Mouse (Mus musculus) limb, embryonic 13.5 days (tissue): ENCODE results near the gene Cd27. TPM values are rescaled to one million over a fixed set of nuclear protein-coding genes. Genes with fewer than 3 reads are reported as not detected.
A peak's percentile ranks its signal among the peaks of the same experiment; 100 is the strongest.

ENCODE experiments used
- ATAC-seq: fragments of 200-750 bp; cut with Nextera tagmentation; 2 replicates; pipeline ENCODE4 v1.8.0; 2017; ENCODE audit warnings: low read depth, moderate number of reproducible peaks, moderate TSS enrichment; ENCODE audit not compliant: low FRiP score
- H3K27ac ChIP-seq: fragments of 300-500 bp; sonication (generic); 2 replicates; pipeline ENCODE4 v1.5.1; 2015; ENCODE audit warnings: inconsistent platforms, mild to moderate bottlenecking, moderate library complexity
- H3K27me3 ChIP-seq: fragments of 300-500 bp; sonication (generic); 2 replicates; pipeline ENCODE4 v1.6.1; 2015; ENCODE audit warnings: mild to moderate bottlenecking, inconsistent platforms
- H3K36me3 ChIP-seq: fragments of 300-500 bp; sonication (generic); 2 replicates; pipeline ENCODE4 v1.6.1; 2015; ENCODE audit warnings: inconsistent platforms, mild to moderate bottlenecking, moderate library complexity
- H3K4me1 ChIP-seq: fragments of 300-500 bp; sonication (generic); 2 replicates; pipeline ENCODE4 v1.6.1; 2015; ENCODE audit warnings: inconsistent platforms
- H3K4me2 ChIP-seq: fragments of 300-500 bp; sonication (generic); replicated peaks from 2 replicates; pipeline ENCODE4 v1.6.1; 2015; ENCODE audit warnings: inconsistent platforms, mild to moderate bottlenecking, moderate library complexity
- H3K4me3 ChIP-seq: fragments of 300-500 bp; sonication (generic); 2 replicates; pipeline ENCODE4 v1.5.1; 2015; ENCODE audit warnings: moderate library complexity, mild to moderate bottlenecking, inconsistent platforms
- H3K9ac ChIP-seq: fragments of 300-500 bp; sonication (generic); 2 replicates; pipeline ENCODE4 v1.6.1; 2015; ENCODE audit warnings: mild to moderate bottlenecking, inconsistent platforms
- H3K9me3 ChIP-seq: fragments of 300-500 bp; sonication (generic); 2 replicates; pipeline ENCODE4 v1.6.1; 2016; ENCODE audit warnings: inconsistent platforms
- WGBS: fragments of 180-500 bp; shearing (Covaris S2); methylation state at CpG from one replicate; pipeline ENCODE4 v1.1.7; 2015; 5-methylcytosine and 5-hydroxymethylcytosine counted together
- polyA plus RNA-seq: library from polyadenylated mRNA; unstranded; fragments of >200 nt; fragmentation: Nextera tagmentation; extraction: Ambion mirVana; gene quantifications from 2 replicates; pipeline ENCODE4 v1.2.1, GENCODE M21; 2015

Gene Cd27
- polyA plus RNA-seq, 1 experiment from 2014 or later = 2.5 TPM

GRCm38 (mm10) chr6:125266091-125266490 lies 29.3 kb upstream of the Cd27 start:
- Histone ChIP-seq H3K4me2 (no peak overlapping the region), H3K27ac (no peak overlapping the region), H3K9me3 (peaks cover 5% of the 10 kb centered on the region; the same call in 1 of the 2 replicates), H3K9ac (no peak overlapping the region), H3K27me3 (peaks cover 3% of the 10 kb centered on the region; the same call in 1 of the 2 replicates), H3K36me3 (no peaks in the 10 kb centered on the region), H3K4me1 (no peaks in the 10 kb centered on the region), H3K4me3 (no peak overlapping the region)
- 68% methylated on average over 13 of the region's 13 CpGs for WGBS
- no peak for ATAC-seq

GRCm38 (mm10) chr6:125265239-125265638 lies 28.4 kb upstream of the Cd27 start:
- Histone ChIP-seq H3K9ac (no peak overlapping the region), H3K27ac (no peak overlapping the region), H3K4me1 (no peaks in the 10 kb centered on the region), H3K27me3 (peaks cover 3% of the 10 kb centered on the region; the same call in 1 of the 2 replicates), H3K4me3 (no peak overlapping the region), H3K4me2 (no peak overlapping the region), H3K36me3 (no peaks in the 10 kb centered on the region), H3K9me3 (peaks cover 5% of the 10 kb centered on the region; the same call in 1 of the 2 replicates)
- 59% methylated on average over 10 of the region's 10 CpGs for WGBS
- ATAC-seq = no peak

- WGBS = 83% methylated on average over 9 of the region's 9 CpGs
- no peak for ATAC-seq
These were observed 27.4 kb upstream of the Cd27 start for GRCm38 (mm10) chr6:125264219-125264618.

GRCm38 (mm10) chr6:125260006-125260555 lies 23.3 kb upstream of the Cd27 start:
- no peak overlapping the region for H3K27ac ChIP-seq
- peaks cover 29% of the 10 kb centered on the region for H3K4me1 ChIP-seq
- H3K36me3 ChIP-seq = no peaks in the 10 kb centered on the region
- no peak for ATAC-seq
- no peak overlapping the region for H3K4me3 ChIP-seq
- H3K9ac ChIP-seq = no peak overlapping the region
- H3K27me3 ChIP-seq = no peaks in the 10 kb centered on the region
- peaks cover 5% of the 10 kb centered on the region; the same call in 1 of the 2 replicates for H3K9me3 ChIP-seq
- WGBS = 81% methylated on average over 10 of the region's 10 CpGs
- H3K4me2 ChIP-seq = no peak overlapping the region

More at GRCm38 (mm10) chr6:125264219-125264618, 27.4 kb upstream of the Cd27 start:
- Histone ChIP-seq H3K27ac (no peak overlapping the region), H3K36me3 (no peaks in the 10 kb centered on the region), H3K4me1 (no peaks in the 10 kb centered on the region), H3K9ac (no peak overlapping the region), H3K4me3 (no peak overlapping the region), H3K9me3 (peaks cover 5% of the 10 kb centered on the region; the same call in 1 of the 2 replicates), H3K27me3 (peaks cover 3% of the 10 kb centered on the region; the same call in 1 of the 2 replicates), H3K4me2 (no peak overlapping the region)

- 0 out of 2 replicates have a peak, but pooled peaks have one; percentile 15 for ATAC-seq
- Histone ChIP-seq H3K4me3 (no peak overlapping the region), H3K4me1 (peaks cover 29% of the 10 kb centered on the region), H3K36me3 (no peaks in the 10 kb centered on the region), H3K4me2 (no peak overlapping the region), H3K27ac (peak overlapping the region; percentile 4; the same call in 1 of the 2 replicates), H3K27me3 (no peaks in the 10 kb centered on the region), H3K9ac (no peak overlapping the region; the same call in 1 of the 2 replicates), H3K9me3 (no peaks in the 10 kb centered on the region)
- WGBS = 78% methylated on average over 8 of the region's 8 CpGs
These were observed 19.6 kb upstream of the Cd27 start for GRCm38 (mm10) chr6:125256222-125256966.

- no peak overlapping the region for H3K4me2 ChIP-seq
- no peaks in the 10 kb centered on the region for H3K36me3 ChIP-seq
- no peaks in the 10 kb centered on the region for H3K9me3 ChIP-seq
- H3K4me3 ChIP-seq = no peak overlapping the region
- H3K27me3 ChIP-seq = no peaks in the 10 kb centered on the region
- no peak overlapping the region for H3K9ac ChIP-seq
- peaks cover 29% of the 10 kb centered on the region for H3K4me1 ChIP-seq
- WGBS = 80% methylated on average over 7 of the region's 7 CpGs
- no peak overlapping the region for H3K27ac ChIP-seq
- no peak for ATAC-seq
These were observed 18.8 kb upstream of the Cd27 start for GRCm38 (mm10) chr6:125255516-125256044.

GRCm38 (mm10) chr6:125253863-125254715 lies 17.3 kb upstream of the Cd27 start:
- Histone ChIP-seq H3K4me2 (no peak overlapping the region), H3K27me3 (no peaks in the 10 kb centered on the region), H3K27ac (no peak overlapping the region), H3K36me3 (no peaks in the 10 kb centered on the region), H3K4me3 (no peak overlapping the region), H3K9ac (no peak overlapping the region), H3K4me1 (peaks cover 29% of the 10 kb centered on the region), H3K9me3 (no peaks in the 10 kb centered on the region)
- WGBS = 80% methylated on average over 14 of the region's 14 CpGs
- no peak for ATAC-seq

GRCm38 (mm10) chr6:125252711-125253110 lies 15.9 kb upstream of the Cd27 start:
- ATAC-seq = no peak
- WGBS = 89% methylated on average over 8 of the region's 8 CpGs
- H3K9ac ChIP-seq = no peak overlapping the region
- H3K9me3 ChIP-seq = no peaks in the 10 kb centered on the region
- no peak overlapping the region for H3K27ac ChIP-seq
- H3K27me3 ChIP-seq = no peaks in the 10 kb centered on the region
- no peaks in the 10 kb centered on the region for H3K36me3 ChIP-seq
- H3K4me3 ChIP-seq = no peak overlapping the region
- H3K4me1 ChIP-seq = peaks cover 15% of the 10 kb centered on the region
- H3K4me2 ChIP-seq = no peak overlapping the region

- WGBS = 83% methylated on average over 3 of the region's 3 CpGs
- no peaks in the 10 kb centered on the region for H3K27me3 ChIP-seq
- H3K4me2 ChIP-seq = no peak overlapping the region
- no peaks in the 10 kb centered on the region for H3K36me3 ChIP-seq
- no peak overlapping the region for H3K9ac ChIP-seq
- H3K9me3 ChIP-seq = no peaks in the 10 kb centered on the region
- no peak overlapping the region for H3K4me3 ChIP-seq
- no peak overlapping the region for H3K27ac ChIP-seq
- H3K4me1 ChIP-seq = 0 out of 2 replicates have a peak, but pooled peaks cover 12% of the 10 kb centered on the region
- no peak for ATAC-seq
These were observed 15.5 kb upstream of the Cd27 start for GRCm38 (mm10) chr6:125252285-125252684.

- Histone ChIP-seq H3K4me2 (no peak overlapping the region), H3K27ac (no peak overlapping the region), H3K4me1 (no peaks in the 10 kb centered on the region), H3K9ac (no peak overlapping the region), H3K27me3 (no peaks in the 10 kb centered on the region), H3K9me3 (no peaks in the 10 kb centered on the region), H3K4me3 (no peak overlapping the region), H3K36me3 (no peaks in the 10 kb centered on the region)
- ATAC-seq = no peak
- 27% methylated on average over 1 of the region's 1 CpGs for WGBS
These were observed 7.7 kb upstream of the Cd27 start for GRCm38 (mm10) chr6:125244551-125244950.

GRCm38 (mm10) chr6:125241566-125241965 lies 4.8 kb upstream of the Cd27 start:
- Histone ChIP-seq H3K36me3 (no peaks in the 10 kb centered on the region), H3K27me3 (no peaks in the 10 kb centered on the region), H3K4me1 (no peaks in the 10 kb centered on the region), H3K9ac (no peak overlapping the region), H3K27ac (no peak overlapping the region), H3K4me2 (no peak overlapping the region), H3K4me3 (no peak overlapping the region), H3K9me3 (no peaks in the 10 kb centered on the region)
- 83% methylated on average over 8 of the region's 8 CpGs for WGBS
- no peak for ATAC-seq

- Histone ChIP-seq H3K27me3 (no peaks in the 10 kb centered on the region), H3K4me1 (no peaks in the 10 kb centered on the region), H3K9ac (no peak overlapping the region), H3K9me3 (no peaks in the 10 kb centered on the region), H3K4me3 (no peak overlapping the region), H3K4me2 (no peak overlapping the region), H3K27ac (no peak overlapping the region), H3K36me3 (no peaks in the 10 kb centered on the region)
- 75% methylated on average over 5 of the region's 5 CpGs for WGBS
- ATAC-seq = no peak
These were observed 3.8 kb upstream of the Cd27 start for GRCm38 (mm10) chr6:125240617-125241016.
